Mouse (Mus musculus) MEL (cell line): ENCODE results near the gene Amt. TPM values are rescaled to one million over a fixed set of nuclear protein-coding genes. Genes with fewer than 3 reads are reported as not detected.

Source experiments
- DNase-seq: peaks from one replicate; pipeline ENCODE4 v3.0.0; 2011; ENCODE audit warnings: low read depth, low spot score
- H3K27ac ChIP-seq: 2 replicates; pipeline ENCODE4 v1.5.1; 2012; ENCODE audit warnings: low read depth, mild to moderate bottlenecking, control low read depth, low read length, moderate library complexity; ENCODE audit not compliant: control insufficient read depth
- H3K27me3 ChIP-seq, 2 experiments: fragments of 150-350 bp in 1 of 2; sonication (generic) in 1 of 2; 2 replicates each; pipeline ENCODE4 v1.6.1; 2012; ENCODE audit warnings: low read length in 2 of 2, mild to moderate bottlenecking in 2 of 2, improper control_type of control experiment in 1 of 2, moderate library complexity in 1 of 2; ENCODE audit not compliant: insufficient read depth in 2 of 2, control insufficient read depth in 1 of 2
- H3K36me3 ChIP-seq, 2 experiments: 2 replicates each; pipeline ENCODE4 v1.6.1; 2012 to 2014; ENCODE audit warnings: low read length in 2 of 2, improper control_type of control experiment in 1 of 2, inconsistent platforms in 1 of 2, mild to moderate bottlenecking in 1 of 2; ENCODE audit not compliant: insufficient read depth in 2 of 2, control insufficient read depth in 1 of 2
- H3K4me1 ChIP-seq, 2 experiments: fragments of 150-350 bp in 1 of 2; sonication (generic) in 1 of 2; 2 replicates each; pipeline ENCODE4 v1.6.1; 2012; ENCODE audit warnings: low read length in 2 of 2, improper control_type of control experiment in 1 of 2, mild to moderate bottlenecking in 1 of 2; ENCODE audit not compliant: insufficient read depth in 2 of 2, control insufficient read depth in 1 of 2
- H3K4me3 ChIP-seq, 2 experiments: fragments of 150-350 bp in 1 of 2; sonication (generic) in 1 of 2; 2 replicates each; pipeline ENCODE4 v1.5.1; 2012; ENCODE audit warnings: low read depth in 2 of 2, low read length in 2 of 2, mild to moderate bottlenecking in 2 of 2, moderate library complexity in 2 of 2, control low read depth in 1 of 2, improper control_type of control experiment in 1 of 2; ENCODE audit not compliant: control insufficient read depth in 1 of 2, insufficient read depth in 1 of 2
- H3K79me2 ChIP-seq: 2 replicates; pipeline ENCODE4 v1.6.1; 2012; ENCODE audit warnings: mild to moderate bottlenecking, low read length, moderate library complexity; ENCODE audit not compliant: control insufficient read depth, poor library complexity, insufficient read depth
- H3K9ac ChIP-seq: 2 replicates; pipeline ENCODE4 v1.6.1; 2012; ENCODE audit warnings: low read depth, mild to moderate bottlenecking, control low read depth, low read length, moderate library complexity; ENCODE audit not compliant: control insufficient read depth, poor library complexity, severe bottlenecking
- H3K9me3 ChIP-seq: fragments of 150-350 bp; sonication (generic); replicated peaks from 2 replicates; pipeline ENCODE4 v1.6.1; 2012; ENCODE audit warnings: mild to moderate bottlenecking, low read length, improper control_type of control experiment, moderate library complexity; ENCODE audit not compliant: insufficient read depth
- CHD2 ChIP-seq: IDR thresholded peaks from 2 replicates; pipeline ENCODE4 v1.6.1; 2011; ENCODE audit warnings: low read length, improper control_type of control experiment
- E2F4 ChIP-seq: IDR thresholded peaks from 2 replicates; pipeline ENCODE4 v1.6.1; 2011; ENCODE audit warnings: low read depth, low read length, improper control_type of control experiment, borderline replicate concordance
- ETS1 ChIP-seq: IDR thresholded peaks from 2 replicates; pipeline ENCODE4 v1.6.1; 2012; ENCODE audit warnings: low read depth, mild to moderate bottlenecking, inconsistent platforms, low read length, improper control_type of control experiment, moderate library complexity
- GABPA ChIP-seq: IDR thresholded peaks from 2 replicates; pipeline ENCODE4 v1.6.1; 2012; ENCODE audit warnings: low read depth, mild to moderate bottlenecking, inconsistent platforms, low read length, improper control_type of control experiment, moderate library complexity
- GATA1 ChIP-seq: IDR thresholded peaks from 2 replicates; pipeline ENCODE4 v1.6.1; 2011; ENCODE audit warnings: low read depth, low read length, improper control_type of control experiment
- HCFC1 ChIP-seq: IDR thresholded peaks from 2 replicates; pipeline ENCODE4 v1.6.1; 2012; ENCODE audit warnings: low read depth, mild to moderate bottlenecking, inconsistent platforms, low read length, improper control_type of control experiment, moderate library complexity
- JUND ChIP-seq: IDR thresholded peaks from 2 replicates; pipeline ENCODE4 v1.6.1; 2011; ENCODE audit warnings: low read depth, mild to moderate bottlenecking, improper control_type of control experiment, low read length
- KAT2A ChIP-seq: conservative IDR thresholded peaks from 2 replicates; pipeline ENCODE4 v1.6.1; 2012; ENCODE audit warnings: low read depth, low read length, improper control_type of control experiment, inconsistent platforms
- MAX ChIP-seq: IDR thresholded peaks from 2 replicates; pipeline ENCODE4 v1.6.1; 2011; ENCODE audit warnings: low read length, improper control_type of control experiment
- MEF2A ChIP-seq: IDR thresholded peaks from 2 replicates; pipeline ENCODE4 v1.6.1; 2014; ENCODE audit warnings: low read depth, mild to moderate bottlenecking, inconsistent platforms, low read length, improper control_type of control experiment; ENCODE audit not compliant: poor library complexity, insufficient replicate concordance, severe bottlenecking; ENCODE audit errors: extremely low read depth
- MXI1 ChIP-seq: IDR thresholded peaks from 2 replicates; pipeline ENCODE4 v1.6.1; 2011; ENCODE audit warnings: mild to moderate bottlenecking, low read depth, low read length, improper control_type of control experiment
- MYB ChIP-seq: IDR thresholded peaks from 2 replicates; pipeline ENCODE4 v1.6.1; 2011; ENCODE audit warnings: mild to moderate bottlenecking, low read depth, low read length, improper control_type of control experiment
- MYC ChIP-seq: IDR thresholded peaks from 2 replicates; pipeline ENCODE4 v1.6.1; 2011; ENCODE audit warnings: low read depth, mild to moderate bottlenecking, low read length, improper control_type of control experiment, moderate library complexity
- NRF1 ChIP-seq: IDR thresholded peaks from 2 replicates; pipeline ENCODE4 v1.6.1; 2014; ENCODE audit warnings: low read depth, mild to moderate bottlenecking, inconsistent platforms, low read length, improper control_type of control experiment, moderate library complexity; ENCODE audit not compliant: poor library complexity, insufficient read depth, severe bottlenecking
- POLR2A ChIP-seq, 2 experiments: IDR thresholded peaks; 2 replicates each; pipeline ENCODE4 v1.6.1; 2011 to 2012; ENCODE audit warnings: low read length in 2 of 2, mild to moderate bottlenecking in 2 of 2, control low read depth in 1 of 2, improper control_type of control experiment in 1 of 2, low read depth in 1 of 2, moderate library complexity in 1 of 2; ENCODE audit not compliant: control insufficient read depth in 1 of 2, insufficient read depth in 1 of 2, poor library complexity in 1 of 2
- POLR2AphosphoS5 ChIP-seq: IDR thresholded peaks from 2 replicates; pipeline ENCODE4 v1.6.1; 2012; ENCODE audit warnings: low read depth, borderline replicate concordance, mild to moderate bottlenecking, inconsistent platforms, low read length, moderate library complexity, mixed read lengths
- RAD21 ChIP-seq: IDR thresholded peaks from 2 replicates; pipeline ENCODE4 v1.6.1; 2011; ENCODE audit warnings: mild to moderate bottlenecking, low read depth, low read length, improper control_type of control experiment
- RCOR1 ChIP-seq: IDR thresholded peaks from 2 replicates; pipeline ENCODE4 v1.6.1; 2012; ENCODE audit warnings: low read depth, mild to moderate bottlenecking, inconsistent platforms, low read length, improper control_type of control experiment
- SIN3A ChIP-seq: IDR thresholded peaks from 2 replicates; pipeline ENCODE4 v1.6.1; 2012; ENCODE audit warnings: low read length, improper control_type of control experiment, inconsistent platforms
- SMC3 ChIP-seq: IDR thresholded peaks from 2 replicates; pipeline ENCODE4 v1.6.1; 2011; ENCODE audit warnings: low read depth, low read length, improper control_type of control experiment
- TAL1 ChIP-seq: IDR thresholded peaks from 2 replicates; pipeline ENCODE4 v1.6.1; 2012; ENCODE audit warnings: mild to moderate bottlenecking, inconsistent platforms, low read length, moderate library complexity, mixed read lengths
- TBP ChIP-seq: IDR thresholded peaks from 2 replicates; pipeline ENCODE4 v1.8.0; 2011; ENCODE audit warnings: low read depth, low read length, improper control_type of control experiment
- UBTF ChIP-seq: IDR thresholded peaks from 2 replicates; pipeline ENCODE4 v1.6.1; 2012; ENCODE audit warnings: low read depth, mild to moderate bottlenecking, inconsistent platforms, low read length, improper control_type of control experiment, moderate library complexity, borderline replicate concordance; ENCODE audit not compliant: insufficient read depth
- USF1 ChIP-seq: IDR thresholded peaks from 2 replicates; pipeline ENCODE4 v1.6.1; 2014; ENCODE audit warnings: low read depth, mild to moderate bottlenecking, inconsistent platforms, low read length, improper control_type of control experiment, moderate library complexity
- USF2 ChIP-seq, 2 experiments: IDR thresholded peaks; 2 replicates each; pipeline ENCODE4 v1.6.1; 2011 to 2012; ENCODE audit warnings: improper control_type of control experiment in 2 of 2, low read length in 2 of 2, borderline replicate concordance in 1 of 2, inconsistent platforms in 1 of 2, low read depth in 1 of 2, mild to moderate bottlenecking in 1 of 2; ENCODE audit not compliant: insufficient read depth in 1 of 2
- ZC3H11A ChIP-seq: IDR thresholded peaks from 2 replicates; pipeline ENCODE4 v1.6.1; 2012; ENCODE audit warnings: low read depth, mild to moderate bottlenecking, inconsistent platforms, low read length, improper control_type of control experiment
- ZKSCAN1 ChIP-seq: IDR thresholded peaks from 2 replicates; pipeline ENCODE4 v1.6.1; 2012; ENCODE audit warnings: low read depth, mild to moderate bottlenecking, inconsistent platforms, low read length, improper control_type of control experiment, moderate library complexity
- ZMIZ1 ChIP-seq: IDR thresholded peaks from 2 replicates; pipeline ENCODE4 v1.6.1; 2012; ENCODE audit warnings: low read depth, mild to moderate bottlenecking, inconsistent platforms, low read length, improper control_type of control experiment, moderate library complexity
- polyA plus RNA-seq, 2 experiments: library from polyadenylated mRNA; stranded (reverse) in 1 of 2; unstranded in 1 of 2; fragments of >175 nt in 1 of 2; fragments of >200 nt in 1 of 2; gene quantifications; 2 replicates each; pipeline versions ENCODE4 v1.2.1 to v1.2.4; 2012; ENCODE audit warnings: low replicate concordance in 2 of 2, low read depth in 1 of 2; ENCODE audit not compliant: insufficient read length in 2 of 2, insufficient read depth in 1 of 2, missing spikeins in 1 of 2
- total RNA-seq: library from RNA; depleted of rRNA; stranded (reverse); fragments of 300-350 nt; gene quantifications from 2 replicates; pipeline ENCODE4 v1.2.3, GENCODE M21; 2012

Amt gene
- total and polyA plus RNA-seq, 3 experiments, result 0.15 to 0.58 TPM; not detected in 1

DNA sequence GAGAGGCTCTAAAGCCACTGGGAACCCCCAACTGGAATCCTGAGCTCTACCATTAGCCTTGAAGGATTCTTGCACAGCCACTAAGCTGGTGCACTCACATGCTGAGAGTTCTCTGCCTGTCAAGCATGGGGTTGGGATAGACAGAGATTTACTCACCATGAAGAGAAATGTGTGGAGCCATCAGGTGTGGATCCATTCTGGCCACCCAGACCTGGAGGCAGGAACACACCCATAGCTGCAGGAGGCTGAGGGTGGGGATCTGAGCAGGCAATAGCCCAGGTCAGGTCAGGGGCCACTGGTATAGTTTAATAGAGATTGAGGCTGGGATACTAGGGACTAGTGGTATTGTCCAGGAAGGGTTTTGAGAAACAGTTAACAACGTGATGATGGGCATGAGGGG lies 8.5 kb downstream of the Amt start:
- TF ChIP-seq NRF1 (0 out of 2 replicates have a peak, but pooled peaks have one; percentile 5), UBTF (no peak)
- H3K27ac ChIP-seq, result peak overlapping the region; percentile 81

DNA sequence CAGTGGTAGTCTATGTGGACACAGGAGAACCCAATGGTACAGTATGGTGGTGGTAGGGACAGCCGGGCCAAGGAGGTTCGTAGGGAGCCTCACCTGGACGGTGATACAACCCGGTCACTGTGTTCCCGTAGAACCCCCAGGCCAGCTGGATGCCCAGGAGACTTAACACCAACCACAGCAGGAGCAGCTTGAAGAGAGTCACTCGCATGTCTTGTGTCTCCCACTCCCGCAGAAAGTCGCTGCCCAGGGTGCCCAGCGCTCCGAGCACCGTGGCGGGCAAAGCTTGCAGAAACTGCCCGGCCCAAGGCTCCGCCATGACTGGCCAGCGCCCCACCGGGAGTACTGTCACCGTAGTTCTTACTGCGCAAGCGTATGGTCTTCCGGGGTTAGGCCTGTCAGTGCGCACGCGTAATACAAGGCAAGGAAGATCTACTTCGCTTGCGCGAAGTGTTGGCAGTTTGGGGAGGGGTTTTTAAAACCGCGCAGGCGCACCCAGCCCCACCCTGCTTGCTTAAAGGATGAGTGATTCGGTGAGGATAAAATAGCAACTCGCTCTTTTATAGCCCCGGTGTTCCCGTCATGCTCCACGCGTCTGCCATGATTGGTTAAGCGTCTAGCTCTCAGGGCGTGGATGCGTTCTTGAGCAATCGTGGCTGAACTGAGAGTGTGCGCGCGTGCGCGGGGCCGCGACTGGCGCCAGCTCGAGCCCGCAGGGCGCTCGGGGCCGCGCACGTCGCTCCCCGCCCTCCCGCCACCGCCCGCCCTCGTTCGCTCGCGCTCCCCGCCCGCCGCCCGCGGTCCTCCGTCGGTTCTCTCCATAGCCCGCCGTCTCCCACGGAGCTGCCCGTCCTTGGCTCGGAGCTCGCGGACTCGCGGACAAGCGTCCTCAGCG lies 9.2 kb downstream of the Amt start, which contains the start of the genes Rhoa and Tcta:
Gene Rhoa (plus strand): TSS at position 501 of the 892 bp plus-strand sequence.
Gene Tcta (minus strand): TSS at position 532 of the 892 bp plus-strand sequence.
- Histone ChIP-seq H3K4me1 (peaks cover 4 to 20% of the 10 kb centered on the region in 2 experiments; a peak in 3 of 4 replicates), H3K79me2 (peaks cover 47% of the 10 kb centered on the region), H3K36me3 (peaks cover 2 to 36% of the 10 kb centered on the region in 2 experiments; a peak in 3 of 4 replicates), H3K4me3 (peak within 1 kb of the TSS; percentile 87 to 98), H3K27me3 (no peaks in the 10 kb centered on the region), H3K9ac (peak within 1 kb of the TSS; percentile 99), H3K27ac (peak within 1 kb of the TSS; percentile 99), H3K9me3 (no peaks in the 10 kb centered on the region)
- DNase-seq, result peak; percentile 99
- TF ChIP-seq CHD2 (no peak), TAL1 (no peak), GABPA (no peak), SIN3A (peak; percentile 64; the same call in 1 of the 2 replicates), UBTF (no peak), SMC3 (no peak), MXI1 (no peak; the same call in 1 of the 2 replicates), TBP (peak; percentile 99), HCFC1 (peak; percentile 82), MYC (peak; percentile 73), MEF2A (peak; percentile 85), USF1 (peak; percentile 34), E2F4 (no peak), NRF1 (peak; percentile 87), ZC3H11A (no peak), USF2 (IDR thresholded peaks at IDR 0.05; ENCODE audit: borderline replicate concordance in 1 of 2, insufficient read depth in 1 of 2, low read depth in 1 of 2, low read length in 2 of 2) (no peak), ZKSCAN1 (no peak), ZMIZ1 (peak; percentile 99), MAX (no peak; the same call in 1 of the 2 replicates), RCOR1 (no peak), MYB (peak; percentile 57), RAD21 (no peak), POLR2A (IDR thresholded peaks at IDR 0.05; ENCODE audit: control insufficient read depth in 1 of 2, insufficient read depth in 1 of 2, low read depth in 1 of 2, low read length in 2 of 2, poor library complexity in 1 of 2) (peak; percentile 88 to 100), KAT2A (no peak; the same call in 1 of the 2 replicates), GATA1 (no peak), ETS1 (no peak), JUND (no peak), POLR2AphosphoS5 (no peak)

More for the DNA sequence above, 8.5 kb downstream of the Amt start:
- peak overlapping the region; percentile 83 for H3K9ac ChIP-seq
- H3K9me3 ChIP-seq, result no peaks in the 10 kb centered on the region
- peaks cover 4 to 19% of the 10 kb centered on the region in 2 experiments; a peak in 3 of 4 replicates for H3K4me1 ChIP-seq
- H3K4me3 ChIP-seq, result peak overlapping the region; percentile 75 to 83
- peaks cover 0 to 30% of the 10 kb centered on the region in 2 experiments; a peak in 3 of 4 replicates for H3K36me3 ChIP-seq
- no peaks in the 10 kb centered on the region for H3K27me3 ChIP-seq
- peak; percentile 30 for DNase-seq
- peaks cover 41% of the 10 kb centered on the region for H3K79me2 ChIP-seq
